Mouse (Mus musculus) embryonic facial prominence, embryonic 13.5 days (tissue): Measurements from ENCODE around the gene Shisa8. TPM values are rescaled to one million over a fixed set of nuclear protein-coding genes. Genes with fewer than 3 reads are reported as not detected.
A peak's percentile ranks its signal among the peaks of the same experiment; 100 is the strongest.
"Not testable (repeated sequence)": the region's sequence is repeated elsewhere in the genome, so short reads cannot be mapped to it uniquely, and the experiment has no call there.

Experiments used
- ATAC-seq: fragments of 200-750 bp; cut with Nextera tagmentation; 2 replicates; pipeline ENCODE4 v1.8.0; 2017; ENCODE audit warnings: low read depth; ENCODE audit not compliant: insufficient number of reproducible peaks, insufficient read depth, low FRiP score, low TSS enrichment
- H3K27ac ChIP-seq: fragments of 300-500 bp; sonication (generic); 2 replicates; pipeline ENCODE4 v1.5.1; 2015; ENCODE audit warnings: moderate library complexity, mild to moderate bottlenecking, inconsistent platforms
- H3K27me3 ChIP-seq: fragments of 300-500 bp; sonication (generic); 2 replicates; pipeline ENCODE4 v1.6.1; 2015; ENCODE audit warnings: mild to moderate bottlenecking, inconsistent platforms
- H3K36me3 ChIP-seq: fragments of 300-500 bp; sonication (generic); 2 replicates; pipeline ENCODE4 v1.6.1; 2015; ENCODE audit warnings: mild to moderate bottlenecking, inconsistent platforms
- H3K4me1 ChIP-seq: fragments of 300-500 bp; sonication (generic); 2 replicates; pipeline ENCODE4 v1.6.1; 2015; ENCODE audit warnings: inconsistent platforms
- H3K4me2 ChIP-seq: fragments of 300-500 bp; sonication (generic); 2 replicates; pipeline ENCODE4 v1.6.1; 2015; ENCODE audit warnings: moderate library complexity, mild to moderate bottlenecking, inconsistent platforms
- H3K4me3 ChIP-seq: fragments of 300-500 bp; sonication (generic); 2 replicates; pipeline ENCODE4 v1.5.1; 2015; ENCODE audit warnings: mild to moderate bottlenecking, inconsistent platforms
- H3K9ac ChIP-seq: fragments of 300-500 bp; sonication (generic); 2 replicates; pipeline ENCODE4 v1.6.1; 2015; ENCODE audit warnings: mild to moderate bottlenecking, inconsistent platforms
- H3K9me3 ChIP-seq: fragments of 300-500 bp; sonication (generic); 2 replicates; pipeline ENCODE4 v1.6.1; 2016; ENCODE audit warnings: inconsistent platforms
- WGBS: fragments of 180-500 bp; shearing (Covaris S2); methylation state at CpG from one replicate; pipeline ENCODE4 v1.1.7; 2015; ENCODE audit warnings: mixed read lengths; 5-methylcytosine and 5-hydroxymethylcytosine counted together
- polyA plus RNA-seq: library from polyadenylated mRNA; unstranded; fragments of >200 nt; fragmentation: Nextera tagmentation; extraction: Ambion mirVana; gene quantifications from 2 replicates; pipeline ENCODE4 v1.2.1, GENCODE M21; 2015

The Shisa8 gene
- 0.18 and 0.50 TPM in 2 replicates for polyA plus RNA-seq

DNA sequence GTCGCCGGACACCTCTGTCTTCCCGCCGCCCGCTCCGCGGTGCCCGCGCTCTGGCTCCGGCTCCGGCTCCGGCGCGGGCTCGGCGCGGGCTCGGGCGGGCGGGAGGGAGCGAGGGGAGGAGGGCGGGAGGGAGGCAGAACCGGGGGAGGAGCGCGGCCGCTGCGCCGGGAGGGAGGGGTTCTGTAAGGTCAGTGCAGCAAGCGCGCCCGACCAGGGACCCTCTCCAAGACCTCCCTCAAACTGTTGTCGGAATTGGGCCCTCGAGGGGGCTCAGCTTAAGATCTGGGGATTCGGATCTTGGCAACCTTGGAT is at the start of gene Shisa8:
TSS of gene Shisa8 (minus strand) at position 64 of the 312 bp plus-strand sequence.
- Histone ChIP-seq H3K4me3 (peak within 1 kb of the TSS; percentile 50), H3K4me1 (peaks cover 35% of the 10 kb centered on the region), H3K27me3 (peaks cover 96% of the 10 kb centered on the region), H3K9ac (peak within 1 kb of the TSS; percentile 64), H3K4me2 (peak within 1 kb of the TSS; percentile 83), H3K27ac (no peak within 1 kb of the TSS), H3K9me3 (no peaks in the 10 kb centered on the region), H3K36me3 (no peaks in the 10 kb centered on the region)
- WGBS, result 0% methylated on average over 33 of the region's 34 CpGs
- no peak for ATAC-seq

DNA sequence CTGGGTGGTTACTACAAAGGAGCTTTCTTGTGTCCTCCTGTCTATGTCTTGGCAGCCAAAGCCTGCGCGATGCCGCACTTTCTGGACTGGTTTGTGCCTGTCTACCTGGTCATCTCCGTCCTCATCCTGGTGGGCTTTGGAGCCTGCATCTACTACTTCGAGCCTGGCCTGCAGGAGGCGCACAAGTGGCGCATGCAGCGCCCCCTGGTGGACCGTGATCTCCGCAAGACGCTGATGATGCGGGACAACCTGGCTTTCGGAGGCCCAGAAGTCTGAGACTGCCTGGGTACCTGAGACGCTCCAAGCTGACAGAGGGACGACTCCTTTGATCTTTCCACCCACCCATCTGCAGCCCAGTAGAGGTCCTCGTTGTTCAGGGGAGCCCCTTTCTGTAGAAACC is 46.9 kb upstream of the Shisa8 start:
- H3K27ac ChIP-seq, result no peak overlapping the region
- 16% methylated on average over 16 of the region's 16 CpGs for WGBS
- H3K4me3 ChIP-seq, result no peak overlapping the region
- H3K36me3 ChIP-seq, result no peaks in the 10 kb centered on the region
- ATAC-seq, result no peak
- H3K4me1 ChIP-seq, result peaks cover 9% of the 10 kb centered on the region; the same call in 1 of the 2 replicates
- H3K4me2 ChIP-seq, result no peak overlapping the region
- H3K9ac ChIP-seq, result no peak overlapping the region
- peaks cover 18% of the 10 kb centered on the region; the same call in 1 of the 2 replicates for H3K27me3 ChIP-seq
- no peaks in the 10 kb centered on the region for H3K9me3 ChIP-seq

DNA sequence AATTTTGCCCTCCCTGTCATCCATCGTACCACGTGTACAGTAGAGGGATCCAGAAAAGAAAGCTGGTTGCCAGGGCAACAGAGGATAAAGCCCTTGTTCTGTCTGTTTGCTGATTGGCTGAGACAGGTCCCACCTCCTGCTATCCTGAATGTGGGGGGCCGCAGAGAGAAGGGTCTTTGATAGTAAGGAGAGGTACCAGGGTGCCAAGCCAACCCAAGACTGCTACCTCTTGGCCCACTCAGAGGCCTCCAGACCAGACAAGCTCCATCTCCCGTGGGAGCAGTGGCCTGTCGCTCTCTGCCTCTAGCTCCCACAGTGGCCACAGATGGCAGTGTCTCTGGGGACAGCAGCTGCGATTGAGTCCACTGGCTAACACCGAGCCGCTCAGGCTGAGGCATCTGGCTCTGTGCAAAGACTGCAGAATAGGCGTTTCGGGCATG is 43.3 kb upstream of the Shisa8 start:
- ATAC-seq, result no peak
- peaks cover 7% of the 10 kb centered on the region; the same call in 1 of the 2 replicates for H3K4me1 ChIP-seq
- no peak overlapping the region for H3K27ac ChIP-seq
- peaks cover 18% of the 10 kb centered on the region; the same call in 1 of the 2 replicates for H3K27me3 ChIP-seq
- no peak overlapping the region for H3K4me3 ChIP-seq
- H3K36me3 ChIP-seq, result no peaks in the 10 kb centered on the region
- H3K9me3 ChIP-seq, result no peaks in the 10 kb centered on the region
- H3K4me2 ChIP-seq, result no peak overlapping the region
- H3K9ac ChIP-seq, result peak overlapping the region; percentile 37; the same call in 1 of the 2 replicates
- WGBS, result 22% methylated on average over 10 of the region's 10 CpGs

DNA sequence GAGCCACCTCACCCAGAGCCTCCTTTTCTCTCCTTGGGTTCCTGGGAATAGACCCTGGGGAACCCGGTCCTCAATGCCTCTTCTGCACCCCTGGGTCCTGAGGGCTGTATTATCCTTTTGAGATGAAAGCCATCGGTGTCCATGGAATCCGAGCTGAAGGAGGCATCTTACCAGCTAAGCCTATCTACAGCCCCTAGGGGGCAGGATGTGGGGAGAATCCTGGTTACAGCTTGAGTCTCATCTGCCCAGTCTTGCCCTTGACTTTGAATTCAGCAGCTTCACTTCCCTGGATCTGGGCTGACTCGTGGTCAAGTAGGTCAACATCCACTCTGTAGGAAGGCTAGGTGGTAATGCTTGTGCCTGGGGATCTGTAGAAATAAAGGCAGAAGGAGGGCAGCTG is 42.6 kb upstream of the Shisa8 start:
- Histone ChIP-seq H3K4me1 (peaks cover 7% of the 10 kb centered on the region; the same call in 1 of the 2 replicates), H3K9ac (no peak overlapping the region), H3K9me3 (no peaks in the 10 kb centered on the region), H3K36me3 (no peaks in the 10 kb centered on the region), H3K4me3 (no peak overlapping the region), H3K4me2 (no peak overlapping the region), H3K27me3 (peaks cover 18% of the 10 kb centered on the region; the same call in 1 of the 2 replicates), H3K27ac (no peak overlapping the region)
- no peak for ATAC-seq
- WGBS, result 49% methylated on average over 4 of the region's 4 CpGs

DNA sequence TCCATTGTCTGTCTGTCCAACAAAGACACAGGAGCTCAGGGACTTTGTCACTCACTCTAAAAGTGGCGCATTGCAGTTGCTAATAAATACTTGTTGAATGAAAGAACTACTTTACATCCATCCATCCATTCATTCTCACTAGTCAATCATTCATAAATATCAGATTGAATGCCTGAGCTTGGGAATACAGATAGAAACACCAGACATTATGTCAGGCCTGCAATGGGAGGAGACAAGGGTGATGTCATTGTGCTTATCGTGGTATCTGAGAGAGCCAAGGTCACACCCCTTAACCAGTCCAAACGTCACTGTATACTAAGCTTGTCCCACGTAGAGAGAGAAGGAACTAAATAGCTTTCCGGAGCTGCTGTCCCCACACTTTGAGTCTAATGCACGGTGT is 39.5 kb upstream of the Shisa8 start, which contains the start of gene 1500009C09Rik:
TSS of gene 1500009C09Rik (plus strand) at position 301 of the 400 bp plus-strand sequence.
- no peaks in the 10 kb centered on the region for H3K9me3 ChIP-seq
- no peak within 1 kb of the TSS for H3K9ac ChIP-seq
- ATAC-seq, result no peak
- no peak within 1 kb of the TSS for H3K27ac ChIP-seq
- H3K4me3 ChIP-seq, result no peak within 1 kb of the TSS
- no peaks in the 10 kb centered on the region for H3K36me3 ChIP-seq
- peaks cover 13% of the 10 kb centered on the region; the same call in 1 of the 2 replicates for H3K27me3 ChIP-seq
- H3K4me2 ChIP-seq, result no peak within 1 kb of the TSS
- H3K4me1 ChIP-seq, result peaks cover 7% of the 10 kb centered on the region; the same call in 1 of the 2 replicates
- 83% methylated on average over 6 of the region's 6 CpGs for WGBS

DNA sequence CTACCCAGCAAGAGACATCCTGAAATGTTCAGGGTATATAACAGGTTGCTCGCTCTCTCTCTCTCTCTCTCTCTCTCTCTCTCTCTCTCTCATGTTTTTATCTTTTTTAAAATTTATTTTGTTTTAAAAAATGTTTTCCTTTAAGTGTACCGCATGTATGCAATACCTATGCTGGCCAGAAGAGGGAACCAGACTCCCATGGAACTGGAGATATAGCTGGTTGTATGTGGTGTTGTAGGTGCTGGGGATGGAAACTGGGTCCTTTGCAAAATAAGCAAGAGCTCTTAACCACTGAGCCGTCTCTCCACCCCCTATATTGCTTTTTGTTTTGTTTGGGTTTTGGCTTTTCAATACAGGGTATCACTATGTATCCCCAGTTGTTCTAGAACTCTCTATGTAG is 39.0 kb upstream of the Shisa8 start:
- Histone ChIP-seq H3K9ac (no peak overlapping the region), H3K9me3 (no peaks in the 10 kb centered on the region), H3K4me3 (no peak overlapping the region), H3K27me3 (peaks cover 9% of the 10 kb centered on the region; the same call in 1 of the 2 replicates), H3K4me1 (peaks cover 7% of the 10 kb centered on the region; the same call in 1 of the 2 replicates), H3K4me2 (no peak overlapping the region), H3K27ac (no peak overlapping the region), H3K36me3 (no peaks in the 10 kb centered on the region)
- WGBS, result 92% methylated on average over 3 of the region's 3 CpGs
- ATAC-seq, result no peak

DNA sequence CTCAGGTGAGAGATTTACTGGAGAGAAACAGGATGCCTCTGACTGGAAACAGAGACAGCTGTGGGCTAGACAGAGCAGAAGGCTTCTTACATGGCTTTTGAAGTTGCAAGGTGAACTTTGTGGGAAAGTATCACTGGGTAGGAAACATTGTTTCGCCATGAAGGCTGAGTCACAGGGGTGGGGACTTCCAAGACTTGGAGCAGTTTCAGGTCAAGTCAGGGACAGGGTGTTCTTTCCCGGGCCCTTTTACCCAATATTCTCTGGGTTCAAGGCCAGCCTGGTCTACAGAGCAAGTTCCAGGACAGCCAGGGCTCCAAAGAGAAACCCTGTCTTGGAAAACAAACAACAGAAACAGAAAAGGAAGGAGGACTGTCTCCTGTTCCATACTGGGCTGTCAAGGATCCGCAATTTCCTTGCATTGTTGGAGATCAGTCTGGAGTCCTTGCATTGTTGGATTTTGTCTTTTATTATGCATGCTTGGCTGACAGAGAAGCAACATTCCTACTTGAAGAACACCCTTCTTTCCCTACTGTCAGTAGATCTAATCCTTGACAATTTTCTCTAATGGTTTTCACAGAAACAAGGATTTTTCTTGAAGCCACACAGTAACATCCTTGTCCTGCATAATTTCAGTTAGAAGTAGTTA is 34.6 kb upstream of the Shisa8 start:
- Histone ChIP-seq H3K27ac (no peak overlapping the region), H3K4me3 (no peak overlapping the region), H3K4me2 (no peak overlapping the region), H3K36me3 (no peaks in the 10 kb centered on the region), H3K4me1 (peaks cover 12% of the 10 kb centered on the region), H3K9ac (no peak overlapping the region), H3K27me3 (no peaks in the 10 kb centered on the region), H3K9me3 (no peaks in the 10 kb centered on the region)
- WGBS, result 81% methylated on average over 3 of the region's 3 CpGs
- ATAC-seq, result no peak

DNA sequence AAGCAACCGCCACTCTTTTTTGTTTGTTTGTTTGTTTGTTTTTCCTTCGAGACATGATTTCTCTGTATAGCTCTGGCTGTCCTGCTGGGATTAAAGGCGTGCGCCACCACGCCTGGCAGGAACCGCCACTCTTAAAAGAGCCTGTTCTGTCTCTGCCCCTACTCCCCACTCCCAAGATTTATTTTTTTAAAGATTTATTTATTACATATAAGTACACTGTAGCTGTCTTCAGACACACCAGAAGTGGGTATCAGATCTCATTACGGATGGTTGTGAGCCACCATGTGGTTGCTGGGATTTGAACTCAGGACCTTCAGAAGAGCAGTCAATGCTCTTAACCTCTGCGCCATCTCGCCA is 32.2 kb upstream of the Shisa8 start:
- WGBS, result 22% methylated on average over 9 of the region's 9 CpGs
- H3K9me3 ChIP-seq, H3K36me3 ChIP-seq, H3K27me3 ChIP-seq, ATAC-seq: not testable (repeated sequence)
- H3K9ac ChIP-seq, result peak overlapping the region; percentile 76
- peak overlapping the region; percentile 80; the same call in 1 of the 2 replicates for H3K27ac ChIP-seq
- H3K4me2 ChIP-seq, result peak overlapping the region; percentile 92
- peaks cover 15% of the 10 kb centered on the region for H3K4me1 ChIP-seq
- peak overlapping the region; percentile 68 for H3K4me3 ChIP-seq

DNA sequence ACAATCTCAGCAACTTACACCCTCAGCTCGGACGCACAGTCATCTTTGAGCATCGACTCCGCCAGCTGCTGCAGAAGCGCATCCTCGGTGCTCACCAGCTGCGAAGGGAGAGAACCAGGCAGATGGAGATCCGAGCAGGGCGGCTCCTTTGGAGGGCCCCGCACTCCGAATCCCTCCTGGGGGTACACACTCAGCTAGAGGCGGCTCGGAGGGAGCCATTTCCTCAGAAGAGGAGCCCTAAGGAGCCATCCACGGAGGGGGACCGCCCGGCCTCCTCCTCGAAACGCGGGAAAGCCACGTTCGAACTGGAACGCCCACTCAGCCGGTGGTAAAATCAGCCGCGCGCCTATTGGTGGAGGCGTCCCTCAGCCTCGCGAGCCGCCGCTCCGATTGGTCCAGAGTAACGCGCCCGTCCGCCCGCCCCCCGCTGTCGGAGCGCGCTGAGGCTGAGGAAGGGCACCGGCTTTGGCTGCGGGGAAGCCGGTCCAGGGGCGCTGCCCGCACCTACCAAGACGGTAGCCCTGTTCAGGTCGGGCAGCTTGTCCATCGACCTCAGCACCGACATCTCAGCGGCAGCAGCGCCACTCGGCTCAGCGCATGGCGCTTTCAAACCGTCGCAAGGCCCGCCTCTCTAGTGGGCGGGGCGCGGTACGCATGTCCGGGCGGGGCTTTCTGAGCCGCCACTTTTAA is 31.6 kb upstream of the Shisa8 start, which contains the start of gene Cenpm:
TSS of gene Cenpm (minus strand) at position 634 of the 690 bp plus-strand sequence.
- under 1% methylated on average over 65 of the region's 65 CpGs for WGBS
- ATAC-seq, result peak; percentile 96
- peak within 1 kb of the TSS; percentile 92 for H3K4me2 ChIP-seq
- H3K9me3 ChIP-seq, result no peaks in the 10 kb centered on the region
- peaks cover 15% of the 10 kb centered on the region for H3K4me1 ChIP-seq
- H3K36me3 ChIP-seq, result peaks cover 2% of the 10 kb centered on the region; the same call in 1 of the 2 replicates
- H3K27ac ChIP-seq, result peak within 1 kb of the TSS; percentile 80
- peak within 1 kb of the TSS; percentile 68 for H3K4me3 ChIP-seq
- H3K9ac ChIP-seq, result peak within 1 kb of the TSS; percentile 76
- H3K27me3 ChIP-seq, result no peaks in the 10 kb centered on the region

DNA sequence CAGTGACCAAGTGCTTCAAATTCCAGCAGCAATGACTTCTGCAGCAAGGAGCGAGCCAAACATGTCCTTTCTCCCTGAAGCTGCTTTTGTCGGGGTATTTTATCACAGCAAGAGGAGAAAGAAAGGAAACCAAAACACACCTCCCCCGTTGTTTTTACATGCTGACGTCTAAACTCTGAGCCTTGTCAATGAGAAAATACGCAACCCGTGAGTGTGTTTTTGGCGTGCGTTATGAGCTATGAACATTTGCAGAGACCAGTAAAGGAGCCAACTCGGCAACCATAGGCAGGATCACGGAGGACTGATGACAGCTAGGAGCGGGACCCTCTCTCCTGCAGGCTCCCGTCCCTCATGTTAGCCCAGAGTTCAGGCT is 31.1 kb upstream of the Shisa8 start:
- no peak for ATAC-seq
- WGBS, result 5% methylated on average over 12 of the region's 12 CpGs
- H3K4me2 ChIP-seq, result peak overlapping the region; percentile 92
- H3K27ac ChIP-seq, result 0 out of 2 replicates have a peak overlapping the region, but pooled peaks have one; percentile 80
- peaks cover 7% of the 10 kb centered on the region; the same call in 1 of the 2 replicates for H3K36me3 ChIP-seq
- H3K4me1 ChIP-seq, result peaks cover 15% of the 10 kb centered on the region
- no peaks in the 10 kb centered on the region for H3K27me3 ChIP-seq
- peak overlapping the region; percentile 76 for H3K9ac ChIP-seq
- no peaks in the 10 kb centered on the region for H3K9me3 ChIP-seq
- peak overlapping the region; percentile 68 for H3K4me3 ChIP-seq

DNA sequence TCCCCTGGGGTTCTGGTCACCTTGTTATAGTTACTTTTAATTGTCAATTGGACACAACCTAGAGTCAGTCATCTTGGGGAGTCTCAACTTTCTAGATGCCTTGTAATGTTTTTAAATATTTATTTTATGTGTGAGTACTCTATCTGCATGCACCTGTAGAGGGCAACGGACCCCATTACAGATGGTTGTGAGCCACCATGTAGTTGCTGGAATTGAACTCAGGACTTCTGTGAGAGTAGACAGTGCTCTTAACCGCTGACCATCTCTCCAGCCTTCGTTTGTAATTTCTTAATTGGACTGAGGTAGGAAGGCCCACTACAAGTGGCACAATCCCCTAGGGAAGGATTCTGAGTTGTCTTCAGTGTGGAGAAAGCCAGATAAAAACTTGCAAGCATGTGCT is 30.7 kb upstream of the Shisa8 start:
- Histone ChIP-seq H3K36me3 (peaks cover 10% of the 10 kb centered on the region), H3K27ac (no peak overlapping the region), H3K9ac (peak overlapping the region; percentile 76), H3K27me3 (no peaks in the 10 kb centered on the region), H3K4me3 (peak overlapping the region; percentile 68), H3K4me1 (peaks cover 15% of the 10 kb centered on the region), H3K9me3 (no peaks in the 10 kb centered on the region), H3K4me2 (peak overlapping the region; percentile 92)
- WGBS, result 74% methylated on average over 3 of the region's 3 CpGs
- no peak for ATAC-seq
